Mouse (Mus musculus) cerebellum, postnatal 14 days (tissue): Measurements from ENCODE around the gene Pagr1b.

Experiments used
- DNase-seq, 2 experiments: peaks; one replicate each; pipeline ENCODE4 v3.0.0; 2021; ENCODE audit warnings: mixed read lengths in 2 of 2

Gene Pagr1b

GRCm38 (mm10) chr7:126996449-126996848 lies 19.8 kb downstream of the Pagr1b start:
- no peak for DNase-seq

- no peak for DNase-seq
These were observed 27.5 kb downstream of the Pagr1b start for GRCm38 (mm10) chr7:126988816-126989215.

- peak; percentile 80 to 83 for DNase-seq
These were observed 30.0 kb downstream of the Pagr1b start for GRCm38 (mm10) chr7:126986319-126986718.

- DNase-seq = no peak
These were observed 31.4 kb downstream of the Pagr1b start for GRCm38 (mm10) chr7:126984667-126985444.

GRCm38 (mm10) chr7:126983113-126983512 lies 33.2 kb downstream of the Pagr1b start:
- DNase-seq = no peak

GRCm38 (mm10) chr7:126982054-126982453 lies 34.2 kb downstream of the Pagr1b start:
- DNase-seq = no peak

- DNase-seq = no peak
These were observed 34.7 kb downstream of the Pagr1b start for GRCm38 (mm10) chr7:126981601-126982000.

- DNase-seq = no peak
These were observed 37.4 kb downstream of the Pagr1b start for GRCm38 (mm10) chr7:126978841-126979240.

- peak in 1 of 2 experiments; percentile 43 for DNase-seq
These were observed 39.3 kb downstream of the Pagr1b start for GRCm38 (mm10) chr7:126976878-126977459.

- peak; percentile 98 to 100 for DNase-seq
These were observed 40.1 kb downstream of the Pagr1b start, which contains the start of gene Cdiptos for GRCm38 (mm10) chr7:126975950-126976866. Cdiptos (minus strand) TSS chr7:126976098.

GRCm38 (mm10) chr7:126975893-126975949 lies 40.6 kb downstream of the Pagr1b start, which contains the start of gene Cdipt:
Cdipt (plus strand) TSS chr7:126975914.
- DNase-seq = no peak

GRCm38 (mm10) chr7:126975493-126975892 lies 40.8 kb downstream of the Pagr1b start:
- DNase-seq = peak in 1 of 2 experiments; percentile 31

GRCm38 (mm10) chr7:126967361-126967760 lies 48.9 kb downstream of the Pagr1b start:
- DNase-seq = no peak

GRCm38 (mm10) chr7:126965568-126965967 lies 50.7 kb downstream of the Pagr1b start:
- DNase-seq = peak; percentile 82 to 86

GRCm38 (mm10) chr7:126963548-126964286 lies 52.6 kb downstream of the Pagr1b start:
- DNase-seq = peak; percentile 51 to 52

GRCm38 (mm10) chr7:126961965-126962364 lies 54.3 kb downstream of the Pagr1b start:
- DNase-seq = no peak

- DNase-seq = no peak
These were observed 55.2 kb downstream of the Pagr1b start for GRCm38 (mm10) chr7:126961095-126961494.

- DNase-seq = peak in 1 of 2 experiments; percentile 46
These were observed 56.5 kb downstream of the Pagr1b start for GRCm38 (mm10) chr7:126959780-126960179.

- DNase-seq = no peak
These were observed 61.2 kb downstream of the Pagr1b start for GRCm38 (mm10) chr7:126955125-126955524.

GRCm38 (mm10) chr7:126952646-126953045 lies 63.6 kb downstream of the Pagr1b start:
- no peak for DNase-seq

- DNase-seq = peak; percentile 31 to 42
These were observed 64.5 kb downstream of the Pagr1b start for GRCm38 (mm10) chr7:126951741-126952140.
